Mouse (Mus musculus): Measurements from ENCODE around the gene Nanos2. TPM values are rescaled to one million over a fixed set of nuclear protein-coding genes. Genes with fewer than 3 reads are reported as not detected.
A peak's percentile ranks its signal among the peaks of the same experiment; 100 is the strongest.

The Nanos2 gene
- polyA plus RNA-seq, 1 experiment from 2014 or later = not detected

DNA sequence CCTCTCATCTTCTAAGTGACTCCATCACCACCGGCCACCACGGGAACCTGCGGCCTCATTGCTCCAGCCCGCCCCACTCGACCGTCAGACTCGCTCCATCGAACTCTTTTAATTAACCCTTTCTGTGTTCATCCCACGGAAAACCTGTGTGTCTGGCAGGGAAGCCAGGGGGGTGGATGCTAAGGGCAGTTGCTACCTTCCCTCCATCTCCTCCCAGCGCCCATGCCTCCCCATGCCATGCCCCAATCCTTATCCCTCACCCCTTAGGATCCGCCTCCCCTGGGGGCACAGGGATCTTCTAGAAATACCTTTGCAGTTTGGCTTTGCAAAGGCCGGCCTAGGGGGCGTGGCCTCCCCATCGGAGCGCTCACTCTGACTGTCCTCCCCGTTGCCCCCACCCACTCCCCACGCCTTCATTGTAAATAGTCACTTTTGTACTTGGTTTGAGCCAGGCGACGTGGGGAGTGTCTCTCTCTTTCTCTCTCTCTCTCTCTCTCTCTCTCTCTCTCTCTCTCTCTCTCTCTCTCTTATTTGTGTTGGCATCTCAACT, 23.8 kb upstream of the Nanos2 start:
- no peak overlapping the region for H3K4me3 ChIP-seq (ENCODE audit: low read depth, low read length)
- H3K27me3 ChIP-seq (replicated peaks; ENCODE audit: control insufficient read depth, insufficient read depth, low read length) = peaks cover 63% of the 10 kb centered on the region
- no peak overlapping the region for H3K9ac ChIP-seq (ENCODE audit: low read depth, low read length)
- 2% methylated on average over 19 of the region's 19 CpGs for WGBS
- no peak for TF ChIP-seq CTCF (IDR thresholded peaks at IDR 0.05; ENCODE audit: low read depth)
- ATAC-seq = no peak
- H3K36me3 ChIP-seq (ENCODE audit: control insufficient read depth, insufficient read depth) = no peaks in the 10 kb centered on the region
- no peak overlapping the region for H3K27ac ChIP-seq (ENCODE audit: low read depth, low read length)
- no peaks in the 10 kb centered on the region for H3K4me1 ChIP-seq (replicated peaks; ENCODE audit: control insufficient read depth, insufficient read depth, low read length)
- H3K4me2 ChIP-seq (replicated peaks; ENCODE audit: low read depth) = peak overlapping the region; percentile 37; the same call in 1 of the 2 replicates
- no peaks in the 10 kb centered on the region for H3K9me3 ChIP-seq (ENCODE audit: control insufficient read depth)

DNA sequence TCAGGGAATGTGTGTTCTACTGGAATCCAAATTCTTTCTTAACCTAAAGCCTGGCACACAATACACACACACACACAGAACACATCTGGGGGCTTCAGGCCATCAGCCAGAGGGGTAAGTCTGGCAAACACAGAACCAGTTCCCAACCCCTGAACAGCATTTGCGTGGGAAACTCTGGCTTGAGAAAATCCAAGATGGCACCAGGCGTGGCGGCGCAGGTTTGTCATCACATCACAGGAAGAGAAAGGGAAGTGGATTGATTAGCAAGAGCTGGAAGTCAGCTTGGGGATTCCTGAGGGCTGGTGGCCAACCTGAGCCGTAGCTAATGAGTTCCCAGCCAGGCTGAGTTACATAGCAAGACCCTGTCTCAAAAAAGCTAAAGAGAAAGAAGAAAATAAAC, 21.9 kb upstream of the Nanos2 start:
- Histone ChIP-seq H3K27ac (ENCODE audit: low read depth, low read length) (no peak overlapping the region), H3K36me3 (ENCODE audit: control insufficient read depth, insufficient read depth) (no peaks in the 10 kb centered on the region), H3K9ac (ENCODE audit: low read depth, low read length) (no peak overlapping the region), H3K4me3 (ENCODE audit: low read depth, low read length) (no peak overlapping the region), H3K27me3 (replicated peaks; ENCODE audit: control insufficient read depth, insufficient read depth, low read length) (peaks cover 49% of the 10 kb centered on the region), H3K4me1 (replicated peaks; ENCODE audit: control insufficient read depth, insufficient read depth, low read length) (no peaks in the 10 kb centered on the region), H3K9me3 (ENCODE audit: control insufficient read depth) (no peaks in the 10 kb centered on the region), H3K4me2 (replicated peaks; ENCODE audit: low read depth) (no peak overlapping the region)
- 80% methylated on average over 5 of the region's 5 CpGs for WGBS
- no peak for ATAC-seq
- TF ChIP-seq CTCF (IDR thresholded peaks at IDR 0.05; ENCODE audit: low read depth) = no peak

DNA sequence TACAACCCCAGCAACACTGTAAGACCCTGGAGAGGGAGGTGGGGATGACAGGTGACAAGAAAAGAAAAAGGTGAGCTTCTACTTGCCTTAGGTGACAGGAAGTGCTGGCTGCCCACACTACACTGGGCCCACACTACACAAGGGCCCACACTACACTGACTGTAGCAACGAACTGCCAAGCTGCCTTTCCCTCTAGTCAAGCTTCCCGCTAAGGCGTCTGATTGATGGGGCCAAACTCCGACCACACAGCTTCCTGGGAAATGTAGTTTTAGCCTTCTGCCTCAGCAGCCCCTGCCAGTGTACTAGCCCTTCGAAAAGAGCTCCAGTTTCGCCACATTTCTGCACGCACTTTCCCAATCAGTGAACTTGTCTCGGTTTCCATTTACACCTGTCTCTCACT, 19.6 kb upstream of the Nanos2 start:
- Histone ChIP-seq H3K9ac (ENCODE audit: low read depth, low read length) (no peak overlapping the region), H3K27me3 (replicated peaks; ENCODE audit: control insufficient read depth, insufficient read depth, low read length) (peaks cover 26% of the 10 kb centered on the region), H3K4me2 (replicated peaks; ENCODE audit: low read depth) (no peak overlapping the region), H3K4me1 (replicated peaks; ENCODE audit: control insufficient read depth, insufficient read depth, low read length) (no peaks in the 10 kb centered on the region), H3K36me3 (ENCODE audit: control insufficient read depth, insufficient read depth) (no peaks in the 10 kb centered on the region), H3K9me3 (ENCODE audit: control insufficient read depth) (no peaks in the 10 kb centered on the region), H3K27ac (ENCODE audit: low read depth, low read length) (no peak overlapping the region), H3K4me3 (ENCODE audit: low read depth, low read length) (no peak overlapping the region)
- 11% methylated on average over 8 of the region's 8 CpGs for WGBS
- ATAC-seq = no peak
- TF ChIP-seq CTCF (IDR thresholded peaks at IDR 0.05; ENCODE audit: low read depth) = no peak

DNA sequence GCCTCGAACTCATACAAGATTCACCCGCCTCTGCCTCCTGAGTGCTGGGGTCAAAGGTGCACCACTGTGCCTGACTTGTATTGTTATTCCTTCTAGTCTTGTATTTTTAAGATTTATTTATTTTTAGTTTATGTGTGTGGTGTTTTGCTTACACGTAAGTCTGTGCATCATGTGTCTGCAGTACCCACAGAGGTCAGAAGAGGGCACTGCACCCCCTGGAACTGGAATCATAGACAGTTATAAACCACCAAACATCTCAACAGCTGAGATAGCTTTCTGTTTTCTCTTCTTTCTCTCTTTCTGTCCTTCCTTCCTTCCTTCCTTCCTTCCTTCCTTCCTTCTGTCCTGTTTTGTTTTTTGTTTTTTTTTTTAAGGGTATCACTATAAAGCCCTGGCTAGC, 16.2 kb upstream of the Nanos2 start:
- H3K4me3 ChIP-seq (ENCODE audit: low read depth, low read length) = no peak overlapping the region
- no peaks in the 10 kb centered on the region for H3K9me3 ChIP-seq (ENCODE audit: control insufficient read depth)
- peak; percentile 33 for TF ChIP-seq CTCF (IDR thresholded peaks at IDR 0.05; ENCODE audit: low read depth)
- H3K4me1 ChIP-seq (replicated peaks; ENCODE audit: control insufficient read depth, insufficient read depth, low read length) = no peaks in the 10 kb centered on the region
- H3K9ac ChIP-seq (ENCODE audit: low read depth, low read length) = no peak overlapping the region
- no peak for ATAC-seq
- no peaks in the 10 kb centered on the region for H3K36me3 ChIP-seq (ENCODE audit: control insufficient read depth, insufficient read depth)
- H3K4me2 ChIP-seq (replicated peaks; ENCODE audit: low read depth) = no peak overlapping the region
- H3K27me3 ChIP-seq (replicated peaks; ENCODE audit: control insufficient read depth, insufficient read depth, low read length) = no peaks in the 10 kb centered on the region
- no peak overlapping the region for H3K27ac ChIP-seq (ENCODE audit: low read depth, low read length)
- 91% methylated on average over 3 of the region's 3 CpGs for WGBS

DNA sequence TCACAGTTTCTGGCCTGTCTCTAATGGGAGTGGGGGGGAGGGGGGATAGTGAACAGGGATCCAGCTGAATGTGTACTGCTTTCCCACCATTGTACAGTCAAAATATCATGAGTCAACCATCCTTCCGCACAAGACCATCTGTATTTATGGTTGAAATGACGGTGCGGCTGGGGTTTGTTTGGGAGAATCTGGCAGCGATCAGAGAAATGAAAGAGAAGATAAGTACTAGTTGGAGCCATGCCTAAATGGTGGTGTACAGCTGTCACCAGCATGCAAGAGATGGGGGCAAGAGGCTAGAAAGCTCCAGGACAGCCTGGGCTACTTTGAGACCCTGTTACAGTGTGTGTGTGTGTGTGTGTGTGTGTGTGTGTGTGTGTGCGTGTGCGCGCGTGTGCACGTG, 8.8 kb upstream of the Nanos2 start:
- Histone ChIP-seq H3K27ac (ENCODE audit: low read depth, low read length) (no peak overlapping the region), H3K4me1 (replicated peaks; ENCODE audit: control insufficient read depth, insufficient read depth, low read length) (no peaks in the 10 kb centered on the region), H3K9me3 (ENCODE audit: control insufficient read depth) (no peaks in the 10 kb centered on the region), H3K4me2 (replicated peaks; ENCODE audit: low read depth) (no peak overlapping the region), H3K36me3 (ENCODE audit: control insufficient read depth, insufficient read depth) (no peaks in the 10 kb centered on the region), H3K4me3 (ENCODE audit: low read depth, low read length) (no peak overlapping the region), H3K9ac (ENCODE audit: low read depth, low read length) (no peak overlapping the region), H3K27me3 (replicated peaks; ENCODE audit: control insufficient read depth, insufficient read depth, low read length) (no peaks in the 10 kb centered on the region)
- 73% methylated on average over 9 of the region's 9 CpGs for WGBS
- no peak for ATAC-seq
- no peak for TF ChIP-seq CTCF (IDR thresholded peaks at IDR 0.05; ENCODE audit: low read depth)

DNA sequence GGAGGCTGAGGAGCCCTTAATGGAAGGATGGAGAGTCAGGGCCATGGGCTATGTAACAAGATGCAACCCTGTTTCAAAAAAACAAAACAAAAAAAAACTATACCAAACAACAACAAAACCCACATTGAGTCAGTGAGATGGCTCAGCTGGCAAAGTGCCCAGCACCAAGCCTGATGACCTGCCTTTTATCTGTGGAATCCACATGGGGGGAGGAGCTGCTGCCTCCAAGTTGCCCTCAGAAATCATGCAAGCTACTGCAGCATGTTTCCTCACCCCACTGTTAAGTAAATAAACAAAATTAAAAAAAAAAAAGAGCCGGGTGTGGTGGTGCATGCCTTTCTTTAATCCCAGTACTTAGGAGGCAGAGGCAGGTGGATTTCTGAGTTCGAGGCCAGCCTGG, 697 bp upstream of the Nanos2 start:
- no peak overlapping the region for H3K4me3 ChIP-seq (ENCODE audit: low read depth, low read length)
- no peak for TF ChIP-seq CTCF (IDR thresholded peaks at IDR 0.05; ENCODE audit: low read depth)
- no peak overlapping the region for H3K27ac ChIP-seq (ENCODE audit: low read depth, low read length)
- H3K27me3 ChIP-seq (replicated peaks; ENCODE audit: control insufficient read depth, insufficient read depth, low read length) = peaks cover 11% of the 10 kb centered on the region
- no peaks in the 10 kb centered on the region for H3K9me3 ChIP-seq (ENCODE audit: control insufficient read depth)
- H3K9ac ChIP-seq (ENCODE audit: low read depth, low read length) = no peak overlapping the region
- peaks cover 3% of the 10 kb centered on the region; the same call in 1 of the 2 replicates for H3K4me1 ChIP-seq (replicated peaks; ENCODE audit: control insufficient read depth, insufficient read depth, low read length)
- 64% methylated on average over 2 of the region's 2 CpGs for WGBS
- no peaks in the 10 kb centered on the region for H3K36me3 ChIP-seq (ENCODE audit: control insufficient read depth, insufficient read depth)
- no peak for ATAC-seq
- H3K4me2 ChIP-seq (replicated peaks; ENCODE audit: low read depth) = no peak overlapping the region

DNA sequence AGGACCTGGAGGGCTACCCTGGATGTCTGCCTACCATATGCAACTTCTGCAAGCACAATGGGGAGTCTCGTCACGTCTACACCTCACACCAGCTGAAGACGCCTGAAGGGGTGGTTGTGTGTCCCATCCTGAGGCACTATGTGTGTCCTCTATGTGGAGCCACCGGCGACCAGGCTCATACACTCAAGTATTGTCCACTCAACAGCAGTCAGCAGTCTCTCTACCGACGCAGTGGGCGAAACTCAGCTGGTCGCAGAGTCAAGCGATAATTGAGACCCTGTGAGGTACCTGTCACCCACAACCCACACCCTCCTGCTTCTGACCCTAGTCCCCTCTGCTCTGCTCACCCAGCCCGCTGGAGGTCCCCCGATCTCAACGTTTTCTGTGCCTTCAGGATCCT, 547 bp downstream of the Nanos2 start:
- 76% methylated on average over 13 of the region's 13 CpGs for WGBS

More for the DNA sequence above, 547 bp downstream of the Nanos2 start:
- peaks cover 9% of the 10 kb centered on the region for H3K4me1 ChIP-seq (replicated peaks; ENCODE audit: control insufficient read depth, insufficient read depth, low read length)
- H3K4me2 ChIP-seq (replicated peaks; ENCODE audit: low read depth) = no peak overlapping the region
- no peak overlapping the region for H3K4me3 ChIP-seq (ENCODE audit: low read depth, low read length)
- no peak for ATAC-seq
- H3K27ac ChIP-seq (ENCODE audit: low read depth, low read length) = no peak overlapping the region
- H3K36me3 ChIP-seq (ENCODE audit: control insufficient read depth, insufficient read depth) = no peaks in the 10 kb centered on the region
- peaks cover 24% of the 10 kb centered on the region for H3K27me3 ChIP-seq (replicated peaks; ENCODE audit: control insufficient read depth, insufficient read depth, low read length)
- H3K9ac ChIP-seq (ENCODE audit: low read depth, low read length) = no peak overlapping the region
- H3K9me3 ChIP-seq (ENCODE audit: control insufficient read depth) = no peaks in the 10 kb centered on the region
- no peak for TF ChIP-seq CTCF (IDR thresholded peaks at IDR 0.05; ENCODE audit: low read depth)
